Mouse (Mus musculus): ENCODE results near the gene Ap2a2.
A peak's percentile ranks its signal among the peaks of the same experiment; 100 is the strongest.

GRCm38 (mm10) chr7:141540312-141541081, 21.5 kb upstream of the Ap2a2 start:
- TF ChIP-seq CTCF (IDR thresholded peaks at IDR 0.05) (no peak), EP300 (IDR thresholded peaks at IDR 0.05) (peak; percentile 38; the same call in 1 of the 2 replicates)
